Mouse (Mus musculus): ENCODE measurements at regions not wholly inside any gene's neighbourhood (a gene's known extent, or its start where the extent isn't known, plus 50 kb on each side); places are given as distances from the start of the nearest gene placed in this dataset.

GRCm38 (mm10) chr4:35354046-35354445 is 128.1 kb upstream of the C9orf72 start:
- no peaks in the 10 kb centered on the region for H3K9me3 ChIP-seq (replicated peaks; ENCODE audit: low read length)
- no peak for TF ChIP-seq CTCF (IDR thresholded peaks at IDR 0.05; ENCODE audit: low read depth)
- H3K4me2 ChIP-seq (ENCODE audit: low read length): no peak overlapping the region
- ATAC-seq (replicated peaks; ENCODE audit: low FRiP score, low read depth) (peak; percentile 66), DNase-seq (ENCODE audit: low spot score) (peak; percentile 67)
- WGBS: 42% methylated on average over 14 of the region's 14 CpGs
- no peaks in the 10 kb centered on the region for H3K27me3 ChIP-seq (ENCODE audit: insufficient read depth, low read length)
- no peaks in the 10 kb centered on the region for H3K4me1 ChIP-seq (replicated peaks; ENCODE audit: insufficient read depth, low read length)
- no peak overlapping the region for H3K9ac ChIP-seq (ENCODE audit: low read depth, low read length)
- no peak overlapping the region for H3K4me3 ChIP-seq (replicated peaks; ENCODE audit: low read depth, low read length)
- H3K36me3 ChIP-seq (ENCODE audit: insufficient read depth, low read length): no peaks in the 10 kb centered on the region
- no peak overlapping the region for H3K27ac ChIP-seq

GRCm38 (mm10) chr4:35352606-35353005 is 126.6 kb upstream of the C9orf72 start:
- 39% methylated on average over 1 of the region's 1 CpGs for WGBS
- TF ChIP-seq CTCF (IDR thresholded peaks at IDR 0.05; ENCODE audit: low read depth): no peak
- Histone ChIP-seq H3K27me3 (ENCODE audit: insufficient read depth, low read length) (no peaks in the 10 kb centered on the region), H3K4me3 (replicated peaks; ENCODE audit: low read depth, low read length) (no peak overlapping the region), H3K36me3 (ENCODE audit: insufficient read depth, low read length) (no peaks in the 10 kb centered on the region), H3K4me1 (replicated peaks; ENCODE audit: insufficient read depth, low read length) (no peaks in the 10 kb centered on the region), H3K27ac (no peak overlapping the region), H3K4me2 (ENCODE audit: low read length) (no peak overlapping the region), H3K9ac (ENCODE audit: low read depth, low read length) (no peak overlapping the region), H3K9me3 (replicated peaks; ENCODE audit: low read length) (no peaks in the 10 kb centered on the region)
- ATAC-seq (replicated peaks; ENCODE audit: low FRiP score, low read depth): no peak
- DNase-seq (ENCODE audit: low spot score): no peak

GRCm38 (mm10) chr4:35350465-35350864 is 124.5 kb upstream of the C9orf72 start:
- no peak overlapping the region for H3K27ac ChIP-seq
- TF ChIP-seq CTCF (IDR thresholded peaks at IDR 0.05; ENCODE audit: low read depth): no peak

GRCm38 (mm10) chr4:35347609-35348008 is 121.6 kb upstream of the C9orf72 start:
- no peak for DNase-seq (ENCODE audit: low spot score)
- Histone ChIP-seq H3K27me3 (ENCODE audit: insufficient read depth, low read length) (no peaks in the 10 kb centered on the region), H3K4me1 (replicated peaks; ENCODE audit: insufficient read depth, low read length) (no peaks in the 10 kb centered on the region), H3K36me3 (ENCODE audit: insufficient read depth, low read length) (no peaks in the 10 kb centered on the region), H3K9ac (ENCODE audit: low read depth, low read length) (no peak overlapping the region), H3K9me3 (replicated peaks; ENCODE audit: low read length) (no peaks in the 10 kb centered on the region), H3K4me3 (replicated peaks; ENCODE audit: low read depth, low read length) (no peak overlapping the region), H3K27ac (no peak overlapping the region), H3K4me2 (ENCODE audit: low read length) (no peak overlapping the region)
- no peak for TF ChIP-seq CTCF (IDR thresholded peaks at IDR 0.05; ENCODE audit: low read depth)
- no peak for ATAC-seq (replicated peaks; ENCODE audit: low FRiP score, low read depth)
- WGBS: 88% methylated on average over 3 of the region's 3 CpGs

More at GRCm38 (mm10) chr4:35350465-35350864, 124.5 kb upstream of the C9orf72 start:
- no peaks in the 10 kb centered on the region for H3K4me1 ChIP-seq (replicated peaks; ENCODE audit: insufficient read depth, low read length)
- no peaks in the 10 kb centered on the region for H3K9me3 ChIP-seq (replicated peaks; ENCODE audit: low read length)
- H3K27me3 ChIP-seq (ENCODE audit: insufficient read depth, low read length): no peaks in the 10 kb centered on the region
- WGBS: 51% methylated on average over 3 of the region's 3 CpGs
- no peak overlapping the region for H3K9ac ChIP-seq (ENCODE audit: low read depth, low read length)
- H3K36me3 ChIP-seq (ENCODE audit: insufficient read depth, low read length): no peaks in the 10 kb centered on the region
- no peak overlapping the region for H3K4me3 ChIP-seq (replicated peaks; ENCODE audit: low read depth, low read length)
- no peak overlapping the region for H3K4me2 ChIP-seq (ENCODE audit: low read length)
- DNase-seq (ENCODE audit: low spot score) (no peak), ATAC-seq (replicated peaks; ENCODE audit: low FRiP score, low read depth) (peak; percentile 49; the same call in 1 of the 2 replicates)

- H3K4me3 ChIP-seq (replicated peaks; ENCODE audit: low read depth, low read length): no peak overlapping the region
- H3K27me3 ChIP-seq (ENCODE audit: insufficient read depth, low read length): no peaks in the 10 kb centered on the region
- WGBS: 88% methylated on average over 1 of the region's 1 CpGs
- no peak for ATAC-seq (replicated peaks; ENCODE audit: low FRiP score, low read depth)
- no peak overlapping the region for H3K4me2 ChIP-seq (ENCODE audit: low read length)
- H3K9me3 ChIP-seq (replicated peaks; ENCODE audit: low read length): no peaks in the 10 kb centered on the region
- no peaks in the 10 kb centered on the region for H3K36me3 ChIP-seq (ENCODE audit: insufficient read depth, low read length)
- H3K4me1 ChIP-seq (replicated peaks; ENCODE audit: insufficient read depth, low read length): no peaks in the 10 kb centered on the region
- H3K9ac ChIP-seq (ENCODE audit: low read depth, low read length): no peak overlapping the region
- H3K27ac ChIP-seq: no peak overlapping the region
- no peak for TF ChIP-seq CTCF (IDR thresholded peaks at IDR 0.05; ENCODE audit: low read depth)
- no peak for DNase-seq (ENCODE audit: low spot score)
Observed at GRCm38 (mm10) chr4:35343751-35344150, 117.8 kb upstream of the C9orf72 start.

GRCm38 (mm10) chr4:35331161-35331560 is 105.2 kb upstream of the C9orf72 start:
- Histone ChIP-seq H3K4me3 (replicated peaks; ENCODE audit: low read depth, low read length) (no peak overlapping the region), H3K36me3 (ENCODE audit: insufficient read depth, low read length) (no peaks in the 10 kb centered on the region), H3K27ac (no peak overlapping the region), H3K4me2 (ENCODE audit: low read length) (no peak overlapping the region), H3K4me1 (replicated peaks; ENCODE audit: insufficient read depth, low read length) (no peaks in the 10 kb centered on the region), H3K9ac (ENCODE audit: low read depth, low read length) (no peak overlapping the region), H3K27me3 (ENCODE audit: insufficient read depth, low read length) (no peaks in the 10 kb centered on the region), H3K9me3 (replicated peaks; ENCODE audit: low read length) (no peaks in the 10 kb centered on the region)
- 92% methylated on average over 1 of the region's 1 CpGs for WGBS
- ATAC-seq (replicated peaks; ENCODE audit: low FRiP score, low read depth): no peak
- TF ChIP-seq CTCF (IDR thresholded peaks at IDR 0.05; ENCODE audit: low read depth): no peak
- DNase-seq (ENCODE audit: low spot score): no peak

- no peak for TF ChIP-seq CTCF (IDR thresholded peaks at IDR 0.05; ENCODE audit: low read depth)
- no peaks in the 10 kb centered on the region for H3K27me3 ChIP-seq (ENCODE audit: insufficient read depth, low read length)
- no peak for ATAC-seq (replicated peaks; ENCODE audit: low FRiP score, low read depth)
Observed at GRCm38 (mm10) chr4:35325300-35325699, 99.3 kb upstream of the C9orf72 start.

More at GRCm38 (mm10) chr4:35325300-35325699, 99.3 kb upstream of the C9orf72 start:
- no peak overlapping the region for H3K27ac ChIP-seq
- H3K4me1 ChIP-seq (replicated peaks; ENCODE audit: insufficient read depth, low read length): no peaks in the 10 kb centered on the region
- H3K9me3 ChIP-seq (replicated peaks; ENCODE audit: low read length): no peaks in the 10 kb centered on the region
- no peak overlapping the region for H3K4me3 ChIP-seq (replicated peaks; ENCODE audit: low read depth, low read length)
- H3K9ac ChIP-seq (ENCODE audit: low read depth, low read length): no peak overlapping the region
- no peak overlapping the region for H3K4me2 ChIP-seq (ENCODE audit: low read length)
- H3K36me3 ChIP-seq (ENCODE audit: insufficient read depth, low read length): no peaks in the 10 kb centered on the region
- DNase-seq (ENCODE audit: low spot score): no peak

Data from kidney, postnatal 0 days (tissue).